Mouse (Mus musculus): ENCODE results near the gene Klhl20. TPM values are rescaled to one million over a fixed set of nuclear protein-coding genes. Genes with fewer than 3 reads are reported as not detected.
"Not testable (repeated sequence)": the region's sequence is repeated elsewhere in the genome, so short reads cannot be mapped to it uniquely, and the experiment has no call there.

Klhl20 gene
- polyA plus RNA-seq (2016; fragmentation: Nextera tagmentation; extraction: Ambion mirVana), result 22.2 and 22.4 TPM in 2 replicates

DNA sequence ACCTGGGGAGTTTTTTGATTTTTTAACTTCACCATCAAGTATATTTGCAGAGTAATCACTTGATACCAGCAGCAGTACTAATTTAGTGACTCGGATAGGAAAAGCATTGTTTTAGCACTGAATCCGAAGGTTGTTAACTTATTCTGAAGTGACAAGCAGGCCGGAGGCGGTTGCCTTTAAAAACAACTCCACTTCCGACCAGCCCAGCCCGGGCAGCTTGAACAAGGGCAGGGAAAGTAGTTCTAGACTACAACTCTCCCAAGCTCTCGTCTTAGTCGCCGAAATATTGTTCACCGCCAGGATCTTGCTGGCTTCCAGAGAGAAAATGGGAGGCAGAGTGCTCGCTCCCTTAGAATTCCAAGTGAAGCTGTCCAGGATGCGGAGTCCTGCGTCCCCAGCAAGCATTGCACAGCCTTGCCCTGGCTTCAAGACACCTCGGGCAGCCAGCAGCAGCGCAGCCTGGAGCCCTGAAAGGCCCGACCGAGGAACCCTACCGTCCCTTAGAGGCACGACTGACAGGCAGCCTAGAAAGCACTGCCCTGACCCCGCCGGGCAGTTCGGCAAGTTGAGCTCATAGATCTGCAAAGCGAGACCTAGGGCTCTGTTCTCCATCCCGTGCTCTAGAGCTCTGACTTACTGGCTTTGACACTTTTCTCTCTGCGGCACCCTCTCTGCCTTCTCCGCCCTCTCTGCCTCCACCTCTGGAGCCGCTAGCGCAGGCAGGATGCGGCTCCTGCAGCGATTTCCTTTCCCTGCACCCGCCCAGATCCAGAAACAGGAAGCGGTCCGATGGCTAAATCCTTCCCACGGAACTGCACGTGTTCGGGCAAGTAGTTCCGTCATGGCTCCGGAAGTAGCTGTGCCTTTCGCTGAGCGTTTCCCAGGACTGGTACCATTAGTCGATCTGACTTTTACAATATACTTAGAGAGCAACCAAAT is at the start of gene Klhl20:
Gene Klhl20 (minus strand): TSS at position 786 of the 939 bp plus-strand sequence.
- H3K36me3 ChIP-seq, result peaks cover 2% of the 10 kb centered on the region; the same call in 1 of the 2 replicates
- peak within 1 kb of the TSS; percentile 76 for H3K4me3 ChIP-seq
- no peaks in the 10 kb centered on the region for H3K27me3 ChIP-seq (replicated peaks)
- H3K4me1 ChIP-seq, result peaks cover 9% of the 10 kb centered on the region
- H3K27ac ChIP-seq, result no peak within 1 kb of the TSS
- no peaks in the 10 kb centered on the region for H3K9me3 ChIP-seq
- ATAC-seq (ENCODE audit: low FRiP score, low read depth), result peak; percentile 96
- peak within 1 kb of the TSS; percentile 84 for H3K4me2 ChIP-seq (replicated peaks)
- 4% methylated on average over 41 of the region's 41 CpGs for WGBS
- H3K9ac ChIP-seq, result peak within 1 kb of the TSS; percentile 89

DNA sequence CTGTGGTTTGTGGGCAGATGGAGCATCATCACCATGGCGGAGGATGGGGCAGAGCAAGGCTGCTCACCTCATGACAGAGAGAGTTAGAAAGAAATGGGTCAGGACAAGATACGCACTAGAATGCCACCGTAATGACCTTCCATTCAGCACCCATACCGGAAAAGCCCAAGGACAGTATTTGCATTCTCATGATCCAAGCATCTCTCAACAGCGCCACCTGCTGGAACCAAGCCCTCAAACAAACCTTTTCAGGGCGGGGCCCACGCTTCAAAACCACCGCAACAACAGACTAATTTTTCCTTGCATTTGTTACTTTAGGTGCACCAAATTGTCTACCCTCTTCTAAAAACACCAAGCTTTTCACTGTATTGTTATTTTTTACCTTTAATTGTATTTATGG is 49.4 kb upstream of the Klhl20 start:
- no peak for ATAC-seq (ENCODE audit: low FRiP score, low read depth)
- Histone ChIP-seq H3K4me2 (replicated peaks) (no peak overlapping the region), H3K9me3 (no peaks in the 10 kb centered on the region), H3K27ac (no peak overlapping the region), H3K36me3 (no peaks in the 10 kb centered on the region), H3K9ac (no peak overlapping the region), H3K4me1 (no peaks in the 10 kb centered on the region), H3K4me3 (no peak overlapping the region), H3K27me3 (replicated peaks) (no peaks in the 10 kb centered on the region)
- 54% methylated on average over 8 of the region's 8 CpGs for WGBS

DNA sequence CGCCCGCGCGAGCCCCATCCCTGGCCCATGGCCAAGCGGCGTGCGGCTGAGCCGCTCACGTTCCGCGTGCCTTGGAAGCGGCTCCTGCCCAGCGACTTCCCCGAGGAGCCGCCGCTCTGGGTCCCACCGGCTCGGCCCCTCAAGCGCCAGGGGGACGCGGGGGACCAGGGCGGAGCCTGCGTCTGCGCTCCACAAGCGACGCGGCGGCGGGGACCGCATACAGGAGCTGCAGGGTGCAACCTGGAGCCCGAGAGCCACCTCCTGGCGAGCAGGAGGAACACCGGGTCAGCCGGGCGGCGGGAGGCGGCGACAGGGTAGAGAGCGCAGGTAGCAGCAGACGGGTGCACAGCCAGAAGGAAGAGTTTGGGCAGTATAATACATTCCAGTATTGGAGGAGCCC is 39.3 kb upstream of the Klhl20 start:
- 1% methylated on average over 40 of the region's 40 CpGs for WGBS
- no peaks in the 10 kb centered on the region for H3K36me3 ChIP-seq
- peak overlapping the region; percentile 82 for H3K4me2 ChIP-seq (replicated peaks)
- peak overlapping the region; percentile 69 for H3K9ac ChIP-seq
- no peaks in the 10 kb centered on the region for H3K4me1 ChIP-seq
- H3K4me3 ChIP-seq, result peak overlapping the region; percentile 40
- 0 out of 2 replicates have a peak, but pooled peaks cover 4% of the 10 kb centered on the region for H3K27me3 ChIP-seq (replicated peaks)
- H3K9me3 ChIP-seq, result no peaks in the 10 kb centered on the region
- ATAC-seq (ENCODE audit: low FRiP score, low read depth), result peak; percentile 92
- no peak overlapping the region for H3K27ac ChIP-seq

DNA sequence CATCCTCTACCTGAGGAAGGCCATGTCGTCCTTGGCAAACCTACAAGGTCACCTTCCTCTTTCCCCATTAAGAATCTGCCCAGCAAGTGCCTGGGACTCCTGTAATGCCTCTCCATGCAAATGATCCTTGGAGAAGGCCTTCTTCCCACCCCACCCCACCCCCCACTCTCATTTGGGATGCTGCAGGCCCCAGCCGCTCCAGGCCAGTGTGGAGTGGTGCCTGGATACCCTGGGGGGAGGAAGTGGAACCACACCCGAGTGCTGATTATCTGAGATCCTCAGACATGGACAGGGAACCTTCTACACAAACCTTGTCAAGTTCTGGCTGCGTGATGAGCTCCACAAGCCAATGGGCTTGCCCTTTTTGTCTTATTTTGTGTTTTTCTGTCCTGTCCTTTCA is 29.0 kb upstream of the Klhl20 start:
- no peak for ATAC-seq (ENCODE audit: low FRiP score, low read depth)
- Histone ChIP-seq H3K36me3 (no peaks in the 10 kb centered on the region), H3K4me1 (no peaks in the 10 kb centered on the region), H3K27me3 (replicated peaks) (no peaks in the 10 kb centered on the region), H3K9ac (no peak overlapping the region), H3K4me3 (no peak overlapping the region), H3K4me2 (replicated peaks) (no peak overlapping the region), H3K9me3 (no peaks in the 10 kb centered on the region), H3K27ac (no peak overlapping the region)
- WGBS, result 71% methylated on average over 4 of the region's 4 CpGs

DNA sequence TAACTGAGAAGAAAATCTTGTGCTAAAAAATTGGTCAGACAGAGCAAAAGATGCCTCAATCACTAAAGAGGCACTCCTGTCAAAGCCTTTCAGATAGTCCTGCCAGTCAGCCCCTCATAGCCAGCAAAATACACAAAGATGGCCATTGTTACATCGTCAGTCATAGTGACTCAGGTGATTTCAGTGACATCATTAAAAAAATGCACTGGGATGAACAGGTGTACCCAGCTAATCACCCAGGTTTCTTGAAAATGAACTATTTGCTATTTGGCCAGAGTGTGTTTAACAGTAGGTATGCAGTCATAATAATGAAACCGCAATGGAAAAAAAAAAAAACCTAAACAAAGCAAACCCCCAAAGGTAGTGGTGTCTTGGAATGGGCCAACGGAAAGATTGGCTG is 27.9 kb upstream of the Klhl20 start, which contains the start of gene Tex50:
Gene Tex50 (minus strand): TSS at position 101 of the 400 bp plus-strand sequence.
- ATAC-seq (ENCODE audit: low FRiP score, low read depth), result no peak
- Histone ChIP-seq H3K4me3 (no peak within 1 kb of the TSS), H3K27me3 (replicated peaks) (no peaks in the 10 kb centered on the region), H3K9me3 (no peaks in the 10 kb centered on the region), H3K9ac (no peak within 1 kb of the TSS), H3K27ac (no peak within 1 kb of the TSS), H3K4me1 (no peaks in the 10 kb centered on the region), H3K4me2 (replicated peaks) (no peak within 1 kb of the TSS), H3K36me3 (no peaks in the 10 kb centered on the region)
- WGBS, result 91% methylated on average over 3 of the region's 3 CpGs

DNA sequence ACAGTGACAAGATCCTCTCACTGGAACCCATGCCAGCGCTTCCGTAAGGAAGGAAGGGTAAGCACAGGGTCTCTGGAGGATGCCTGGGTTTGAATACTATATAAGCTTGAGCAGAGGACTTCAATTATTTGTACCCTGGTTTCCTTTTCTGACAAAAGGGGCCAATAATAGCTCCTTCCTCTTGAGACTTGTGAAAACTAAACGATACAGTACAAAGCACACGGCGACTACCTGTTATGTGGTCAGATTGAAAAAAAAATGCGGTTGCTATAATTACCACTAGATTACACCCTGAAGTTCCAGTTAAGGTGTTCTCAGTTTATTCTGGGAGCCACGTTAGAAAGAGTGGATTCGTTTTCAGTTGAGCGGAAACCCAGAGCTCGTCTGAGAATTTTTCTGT is 25.2 kb upstream of the Klhl20 start:
- no peaks in the 10 kb centered on the region for H3K9me3 ChIP-seq
- H3K36me3 ChIP-seq, result no peaks in the 10 kb centered on the region
- H3K4me1 ChIP-seq, result no peaks in the 10 kb centered on the region
- H3K4me3 ChIP-seq, result no peak overlapping the region
- no peaks in the 10 kb centered on the region for H3K27me3 ChIP-seq (replicated peaks)
- no peak overlapping the region for H3K9ac ChIP-seq
- no peak overlapping the region for H3K4me2 ChIP-seq (replicated peaks)
- WGBS, result 90% methylated on average over 10 of the region's 10 CpGs
- ATAC-seq (ENCODE audit: low FRiP score, low read depth), result no peak
- H3K27ac ChIP-seq, result no peak overlapping the region

DNA sequence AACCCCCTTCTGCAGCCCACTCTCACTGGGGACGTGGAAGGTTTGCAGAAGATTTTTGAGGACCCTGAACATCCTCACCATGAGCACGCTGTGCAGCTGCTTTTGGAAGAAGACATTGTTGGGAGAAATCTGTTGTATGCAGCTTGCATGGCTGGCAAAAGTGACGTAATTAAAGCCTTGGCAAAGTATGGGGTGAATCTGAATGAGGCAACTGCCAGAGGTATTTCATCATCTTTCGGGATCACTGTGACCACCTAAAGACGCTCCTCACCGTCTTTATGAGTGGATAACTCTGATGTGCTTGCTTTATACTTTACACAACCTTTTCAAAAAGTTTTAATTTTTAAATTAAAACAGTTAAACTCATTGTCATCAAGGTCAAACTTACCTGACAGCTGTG is 19.8 kb upstream of the Klhl20 start:
- Histone ChIP-seq H3K4me2 (replicated peaks) (no peak overlapping the region), H3K4me1 (no peaks in the 10 kb centered on the region), H3K36me3 (no peaks in the 10 kb centered on the region), H3K4me3 (no peak overlapping the region), H3K9me3 (no peaks in the 10 kb centered on the region), H3K9ac (no peak overlapping the region), H3K27me3 (replicated peaks) (no peaks in the 10 kb centered on the region), H3K27ac (no peak overlapping the region)
- ATAC-seq (ENCODE audit: low FRiP score, low read depth), result no peak
- WGBS, result 76% methylated on average over 6 of the region's 6 CpGs

DNA sequence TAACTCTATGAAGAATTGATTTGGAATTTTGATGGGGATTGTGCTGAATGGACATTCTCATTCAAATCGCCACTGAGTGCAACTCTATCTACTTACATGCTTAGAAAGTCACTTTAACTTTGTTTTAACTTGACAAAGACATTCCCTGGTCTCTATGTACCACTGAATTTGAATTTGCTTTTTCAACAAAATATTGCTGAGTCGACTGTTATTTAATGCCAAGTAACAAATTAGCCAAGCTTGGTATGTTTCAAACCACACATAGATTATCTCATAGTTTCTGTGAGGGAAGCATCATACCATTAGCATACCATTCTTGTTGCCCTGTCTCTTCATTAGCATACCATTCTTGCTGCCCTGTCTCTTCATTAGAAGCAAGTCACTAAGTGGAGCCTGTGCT is 16.6 kb upstream of the Klhl20 start:
- ATAC-seq (ENCODE audit: low FRiP score, low read depth), result no peak
- H3K27ac ChIP-seq, result no peak overlapping the region
- no peaks in the 10 kb centered on the region for H3K27me3 ChIP-seq (replicated peaks)
- H3K9me3 ChIP-seq, result no peaks in the 10 kb centered on the region
- WGBS, result 81% methylated on average over 2 of the region's 2 CpGs
- no peak overlapping the region for H3K9ac ChIP-seq
- H3K4me2 ChIP-seq (replicated peaks), result no peak overlapping the region
- no peaks in the 10 kb centered on the region for H3K4me1 ChIP-seq
- no peaks in the 10 kb centered on the region for H3K36me3 ChIP-seq
- H3K4me3 ChIP-seq, result no peak overlapping the region

DNA sequence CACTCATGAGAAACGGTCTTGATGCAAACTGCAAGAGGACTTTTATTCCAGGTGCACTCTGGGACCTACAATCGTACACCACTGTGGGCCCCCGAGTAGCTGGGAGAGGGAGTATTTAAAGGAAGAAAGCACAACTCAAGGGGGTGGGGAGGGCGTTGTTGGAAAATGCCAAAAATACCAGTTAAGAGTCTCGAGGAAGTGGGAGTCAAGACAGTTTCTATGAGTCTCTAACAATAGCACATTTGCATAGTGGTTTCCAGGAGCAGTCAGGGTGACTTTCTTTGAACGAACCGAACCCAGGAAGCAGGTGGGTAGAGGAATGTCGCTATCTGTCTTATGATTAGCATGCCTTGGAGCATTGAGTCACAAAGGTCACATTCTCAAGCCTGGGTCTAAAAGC is 14.3 kb upstream of the Klhl20 start:
- not testable (repeated sequence) for H3K9me3 ChIP-seq
- 88% methylated on average over 8 of the region's 8 CpGs for WGBS

DNA sequence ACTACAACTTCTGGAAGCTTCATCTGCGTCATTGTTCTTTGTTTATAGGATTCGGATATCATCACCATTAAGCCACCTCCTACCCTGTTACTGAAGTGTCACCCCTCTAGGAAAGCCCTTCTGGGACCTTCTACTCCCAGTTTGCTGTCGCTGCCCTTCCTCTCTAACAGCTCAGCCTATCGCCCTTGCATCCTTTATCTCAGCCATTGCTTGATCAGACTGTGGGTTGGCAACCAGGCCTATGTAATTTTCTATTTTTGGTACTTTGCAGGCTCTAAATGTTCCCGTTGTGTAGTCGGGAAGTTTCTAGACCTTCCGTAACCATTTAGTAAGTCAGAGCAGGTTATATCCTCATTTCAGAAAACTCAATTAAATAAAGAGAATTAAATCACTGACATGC is 11.9 kb upstream of the Klhl20 start:
- no peak overlapping the region for H3K9ac ChIP-seq
- no peaks in the 10 kb centered on the region for H3K27me3 ChIP-seq (replicated peaks)
- no peaks in the 10 kb centered on the region for H3K36me3 ChIP-seq
- peaks cover 5% of the 10 kb centered on the region; the same call in 1 of the 2 replicates for H3K4me1 ChIP-seq
- WGBS, result 91% methylated on average over 7 of the region's 7 CpGs
- no peak overlapping the region for H3K4me3 ChIP-seq
- no peaks in the 10 kb centered on the region for H3K9me3 ChIP-seq
- H3K27ac ChIP-seq, result no peak overlapping the region
- H3K4me2 ChIP-seq (replicated peaks), result peak overlapping the region; percentile 80; the same call in 1 of the 2 replicates
- no peak for ATAC-seq (ENCODE audit: low FRiP score, low read depth)

More for the DNA sequence above, 14.3 kb upstream of the Klhl20 start:
- not testable (repeated sequence) for H3K9ac ChIP-seq; H3K4me3 ChIP-seq; H3K27me3 ChIP-seq (replicated peaks); H3K4me1 ChIP-seq; H3K27ac ChIP-seq; ATAC-seq (ENCODE audit: low FRiP score, low read depth); H3K4me2 ChIP-seq (replicated peaks); H3K36me3 ChIP-seq

DNA sequence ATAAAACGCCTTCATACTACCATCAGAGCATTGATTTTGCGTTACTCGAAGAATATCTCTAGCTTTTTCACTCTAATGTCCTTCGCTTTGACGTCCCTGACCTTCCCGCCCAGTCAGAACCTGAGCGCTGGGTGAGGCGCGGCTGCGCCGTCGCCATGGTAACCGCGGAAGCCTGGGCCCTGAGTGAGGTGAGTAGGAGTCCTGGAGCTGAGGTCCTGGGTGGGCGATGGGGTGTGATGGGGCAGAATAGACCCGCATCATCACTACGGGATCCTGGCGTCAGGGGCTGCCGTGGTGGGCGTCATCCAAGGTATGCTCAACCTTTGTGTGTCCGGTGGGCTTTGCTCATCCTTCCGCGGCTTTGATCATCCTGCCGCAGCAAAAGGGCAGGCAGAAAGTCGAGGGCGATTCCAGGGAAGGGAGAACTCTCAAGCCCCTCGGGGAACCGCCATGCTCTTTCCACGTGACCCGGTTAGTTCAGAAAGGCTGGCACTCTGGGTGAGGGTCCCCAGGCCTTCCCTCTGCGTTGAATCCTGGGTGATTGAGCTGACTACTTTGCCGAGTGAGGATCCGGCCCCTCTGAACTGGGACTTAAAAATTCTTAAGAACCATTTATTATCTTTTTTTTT is 11.3 kb upstream of the Klhl20 start, which contains the start of gene Ankrd45:
Gene Ankrd45 (plus strand): TSS at position 161 of the 629 bp plus-strand sequence.
- H3K4me3 ChIP-seq, result peak within 1 kb of the TSS; percentile 39
- H3K9ac ChIP-seq, result peak within 1 kb of the TSS; percentile 56
- no peaks in the 10 kb centered on the region for H3K9me3 ChIP-seq
- H3K36me3 ChIP-seq, result no peaks in the 10 kb centered on the region
- H3K4me2 ChIP-seq (replicated peaks), result peak within 1 kb of the TSS; percentile 80
- H3K27ac ChIP-seq, result no peak within 1 kb of the TSS
- peaks cover 5% of the 10 kb centered on the region; the same call in 1 of the 2 replicates for H3K4me1 ChIP-seq
- ATAC-seq (ENCODE audit: low FRiP score, low read depth), result peak; percentile 96
- 6% methylated on average over 33 of the region's 33 CpGs for WGBS
- no peaks in the 10 kb centered on the region for H3K27me3 ChIP-seq (replicated peaks)

DNA sequence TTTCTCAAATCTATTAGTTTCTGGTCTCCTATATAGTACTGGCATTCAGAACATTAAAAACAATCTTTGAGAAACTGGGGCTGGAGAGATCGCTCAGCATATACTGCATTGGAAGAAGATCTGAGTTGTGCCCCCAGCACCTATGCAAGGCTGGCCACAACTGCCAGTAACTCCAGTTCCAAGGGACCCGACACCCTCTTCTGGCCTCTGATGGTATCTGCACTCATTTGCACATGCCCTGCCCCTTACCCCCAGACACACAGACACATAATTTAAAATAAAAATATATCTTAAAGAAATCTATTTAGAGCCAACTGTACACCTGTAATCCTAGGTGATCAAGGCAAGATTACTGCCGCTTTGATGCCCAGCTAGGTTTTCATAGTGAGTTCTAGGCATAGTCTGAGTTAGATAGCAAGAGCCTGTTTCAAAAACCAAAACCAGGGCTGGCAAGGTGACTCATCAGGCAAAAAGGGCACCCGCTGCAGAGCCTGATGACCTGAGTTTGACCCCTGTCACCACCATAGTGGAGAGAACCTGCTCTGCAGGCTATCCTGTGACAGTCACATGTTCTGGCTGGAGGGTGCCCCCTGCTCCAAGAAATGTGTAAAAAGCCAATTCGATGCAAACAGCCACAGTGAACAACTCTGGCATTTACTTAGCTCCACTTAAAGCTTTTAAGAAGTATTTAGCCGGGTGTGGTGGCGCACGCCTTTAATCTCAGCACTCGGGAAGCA is 8.9 kb upstream of the Klhl20 start:
- no peak overlapping the region for H3K4me3 ChIP-seq
- 83% methylated on average over 9 of the region's 9 CpGs for WGBS
- no peaks in the 10 kb centered on the region for H3K27me3 ChIP-seq (replicated peaks)
- no peak for ATAC-seq (ENCODE audit: low FRiP score, low read depth)
- no peaks in the 10 kb centered on the region for H3K36me3 ChIP-seq
- no peak overlapping the region for H3K4me2 ChIP-seq (replicated peaks)
- peaks cover 5% of the 10 kb centered on the region; the same call in 1 of the 2 replicates for H3K4me1 ChIP-seq
- no peak overlapping the region for H3K27ac ChIP-seq
- H3K9ac ChIP-seq, result no peak overlapping the region
- H3K9me3 ChIP-seq, result no peaks in the 10 kb centered on the region
